Mouse (Mus musculus) hindbrain, embryonic 15.5 days (tissue): ENCODE measurements around the gene Srf. TPM values are rescaled to one million over a fixed set of nuclear protein-coding genes. Genes with fewer than 3 reads are reported as not detected.
A peak's percentile ranks its signal among the peaks of the same experiment; 100 is the strongest.

Experiments
- ATAC-seq: fragments of 200-750 bp; cut with Nextera tagmentation; 2 replicates; pipeline ENCODE4 v1.8.0; 2017; ENCODE audit warnings: low read depth, moderate number of reproducible peaks, moderate TSS enrichment; ENCODE audit not compliant: low FRiP score
- H3K27ac ChIP-seq: fragments of 300-500 bp; sonication (generic); replicated peaks from 2 replicates; pipeline ENCODE4 v1.5.1; 2015; ENCODE audit warnings: mild to moderate bottlenecking, inconsistent platforms
- H3K27me3 ChIP-seq: fragments of 300-500 bp; sonication (generic); 2 replicates; pipeline ENCODE4 v1.6.1; 2015; ENCODE audit warnings: control low read depth, inconsistent platforms
- H3K36me3 ChIP-seq: fragments of 300-500 bp; sonication (generic); 2 replicates; pipeline ENCODE4 v1.6.1; 2015; ENCODE audit warnings: control low read depth, inconsistent platforms
- H3K4me1 ChIP-seq: fragments of 300-500 bp; sonication (generic); replicated peaks from 2 replicates; pipeline ENCODE4 v1.6.1; 2015; ENCODE audit warnings: control low read depth, inconsistent platforms
- H3K4me2 ChIP-seq: fragments of 300-500 bp; sonication (generic); 2 replicates; pipeline ENCODE4 v1.6.1; 2015; ENCODE audit warnings: moderate library complexity, mild to moderate bottlenecking, inconsistent platforms
- H3K4me3 ChIP-seq: fragments of 300-500 bp; sonication (generic); 2 replicates; pipeline ENCODE4 v1.5.1; 2015; ENCODE audit warnings: mild to moderate bottlenecking, inconsistent platforms
- H3K9ac ChIP-seq: fragments of 300-500 bp; sonication (generic); 2 replicates; pipeline ENCODE4 v1.6.1; 2015; ENCODE audit warnings: inconsistent platforms
- H3K9me3 ChIP-seq: fragments of 300-500 bp; sonication (generic); 2 replicates; pipeline ENCODE4 v1.6.1; 2016; ENCODE audit warnings: control low read depth, inconsistent platforms
- WGBS: fragments of 180-500 bp; shearing (Covaris S2); methylation state at CpG from one replicate; pipeline ENCODE4 v1.1.7; 2015; 5-methylcytosine and 5-hydroxymethylcytosine counted together
- polyA plus RNA-seq: library from polyadenylated mRNA; unstranded; fragments of >200 nt; fragmentation: Nextera tagmentation; extraction: Ambion mirVana; gene quantifications from 2 replicates; pipeline ENCODE4 v1.2.1, GENCODE M21; 2015

Srf gene
- 2.7 and 4.5 TPM in 2 replicates for polyA plus RNA-seq

DNA sequence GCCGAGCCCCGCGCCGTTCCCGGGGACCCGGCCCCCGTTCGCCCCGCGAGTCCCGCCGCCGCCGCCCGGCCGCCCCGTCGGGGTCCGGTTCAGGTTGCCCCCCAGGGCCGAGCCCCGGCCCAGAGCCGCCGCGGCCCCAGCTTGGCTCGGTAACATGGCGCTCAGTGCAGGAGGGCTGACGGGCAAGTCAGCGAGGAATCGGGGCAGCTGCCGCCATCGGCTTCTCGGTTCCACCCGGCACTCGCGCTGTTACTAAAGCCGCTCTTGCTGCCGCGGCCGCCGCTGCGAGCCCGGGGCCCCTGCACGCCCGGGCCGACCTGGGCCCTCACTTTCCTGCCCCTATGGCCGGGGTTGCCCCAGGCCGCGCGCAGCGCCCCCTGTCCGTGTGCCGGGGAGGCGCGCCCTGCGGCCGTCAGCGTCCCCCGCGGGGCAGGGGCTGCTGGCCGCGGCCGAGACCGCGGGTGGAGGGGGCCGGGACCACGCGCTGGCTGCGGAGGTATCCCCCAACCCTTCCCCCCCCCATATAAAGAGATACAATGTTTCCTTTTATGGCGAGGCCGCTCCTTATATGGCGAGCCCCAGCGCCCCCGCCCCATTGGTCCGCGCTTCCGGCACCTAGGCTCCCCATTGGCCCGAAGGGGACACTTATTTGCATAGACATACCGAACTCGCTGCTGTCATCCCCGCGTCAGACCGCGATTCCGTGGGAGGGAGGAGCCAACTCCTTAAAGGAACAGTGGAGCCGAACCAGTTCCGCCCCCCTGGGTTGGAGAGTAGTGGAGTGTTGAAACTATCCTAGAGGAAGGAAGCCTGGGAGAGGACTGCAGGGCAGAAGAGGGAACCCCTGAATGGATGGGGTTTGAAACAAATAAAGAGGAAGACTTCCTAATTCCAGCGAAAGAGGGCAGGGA lies at the start of gene Srf:
Gene Srf (minus strand): TSS at position 503 of the 911 bp plus-strand sequence.
- under 1% methylated on average over 83 of the region's 87 CpGs for WGBS
- Histone ChIP-seq H3K9me3 (no peaks in the 10 kb centered on the region), H3K36me3 (peaks cover 13% of the 10 kb centered on the region), H3K4me2 (peak within 1 kb of the TSS; percentile 84), H3K27me3 (no peaks in the 10 kb centered on the region), H3K4me1 (peaks cover 40% of the 10 kb centered on the region), H3K4me3 (peak within 1 kb of the TSS; percentile 91), H3K9ac (peak within 1 kb of the TSS; percentile 96), H3K27ac (peak within 1 kb of the TSS; percentile 95)
- ATAC-seq: peak; percentile 96

DNA sequence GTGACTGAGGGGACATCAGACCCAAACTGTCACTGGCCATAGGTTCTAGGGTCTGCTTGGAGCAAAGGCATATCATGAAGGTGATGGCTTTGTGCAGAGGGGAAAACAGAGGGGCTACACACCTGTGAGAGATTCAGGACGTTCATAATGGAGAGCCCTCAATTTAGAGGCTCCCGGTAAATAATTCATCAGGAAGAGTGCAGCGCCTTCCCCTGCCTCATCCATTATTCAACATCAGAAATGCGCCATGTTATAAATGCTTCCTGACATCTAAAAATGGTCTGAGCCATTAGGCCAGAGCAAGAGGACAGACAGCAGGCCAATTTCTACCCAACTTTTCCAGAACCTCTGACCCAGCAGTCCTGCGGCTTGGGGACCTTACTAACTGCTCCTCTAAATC lies 49.2 kb upstream of the Srf start:
- ATAC-seq: no peak
- H3K9ac ChIP-seq: no peak overlapping the region

DNA sequence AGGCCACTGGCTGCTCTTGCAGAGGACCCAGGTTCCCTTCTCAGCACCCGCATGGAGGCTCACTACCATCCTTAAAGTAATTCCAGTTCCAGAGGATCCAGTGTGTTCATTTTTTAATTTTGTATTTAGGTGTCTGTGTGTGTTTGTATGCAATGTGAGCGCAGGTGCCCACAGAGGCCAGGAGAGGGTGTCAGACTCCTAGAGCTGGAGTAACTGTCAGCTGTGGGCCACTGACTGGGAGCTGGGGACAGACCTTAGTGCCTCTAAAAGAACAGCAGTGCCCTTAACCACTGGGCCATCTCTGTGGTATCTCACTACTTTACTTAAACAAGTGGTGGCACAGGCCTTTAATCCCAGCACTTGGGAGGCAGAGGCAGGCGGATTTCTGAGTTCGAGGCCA lies 47.3 kb upstream of the Srf start:
- Histone ChIP-seq H3K27me3 (no peaks in the 10 kb centered on the region), H3K4me3 (no peak overlapping the region), H3K36me3 (no peaks in the 10 kb centered on the region), H3K9ac (no peak overlapping the region), H3K27ac (no peak overlapping the region), H3K4me2 (no peak overlapping the region), H3K9me3 (no peaks in the 10 kb centered on the region), H3K4me1 (peaks cover 20% of the 10 kb centered on the region)
- no peak for ATAC-seq
- 98% methylated on average over 4 of the region's 4 CpGs for WGBS

More for the DNA sequence above, 49.2 kb upstream of the Srf start:
- Histone ChIP-seq H3K4me3 (no peak overlapping the region), H3K4me1 (peaks cover 25% of the 10 kb centered on the region), H3K27ac (no peak overlapping the region), H3K27me3 (no peaks in the 10 kb centered on the region), H3K9me3 (no peaks in the 10 kb centered on the region), H3K36me3 (no peaks in the 10 kb centered on the region), H3K4me2 (no peak overlapping the region)
- 37% methylated on average over 5 of the region's 5 CpGs for WGBS

DNA sequence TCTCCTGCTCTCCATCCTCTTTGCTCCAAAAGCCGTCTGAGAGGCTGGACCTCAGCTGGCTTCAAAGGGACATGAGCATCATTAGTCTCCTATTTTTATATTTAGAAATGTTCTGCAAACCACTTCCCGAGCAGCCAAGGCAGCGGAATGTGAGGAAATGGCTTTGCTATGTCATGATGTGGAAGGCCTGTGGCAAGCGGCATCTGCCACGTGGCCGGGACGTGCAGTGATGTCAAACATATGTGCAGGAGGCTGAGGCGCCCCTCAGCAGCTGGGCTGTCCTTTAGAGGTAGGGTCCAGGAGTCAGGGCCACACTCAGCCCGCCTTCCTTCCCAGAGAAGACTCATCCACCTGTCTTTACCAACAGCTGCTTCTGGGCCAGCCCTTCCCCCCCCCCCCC lies 46.2 kb upstream of the Srf start:
- Histone ChIP-seq H3K36me3 (no peaks in the 10 kb centered on the region), H3K9ac (no peak overlapping the region), H3K4me3 (no peak overlapping the region), H3K4me1 (peaks cover 14% of the 10 kb centered on the region), H3K4me2 (no peak overlapping the region), H3K9me3 (no peaks in the 10 kb centered on the region), H3K27me3 (no peaks in the 10 kb centered on the region), H3K27ac (no peak overlapping the region)
- 87% methylated on average over 9 of the region's 9 CpGs for WGBS
- ATAC-seq: no peak

DNA sequence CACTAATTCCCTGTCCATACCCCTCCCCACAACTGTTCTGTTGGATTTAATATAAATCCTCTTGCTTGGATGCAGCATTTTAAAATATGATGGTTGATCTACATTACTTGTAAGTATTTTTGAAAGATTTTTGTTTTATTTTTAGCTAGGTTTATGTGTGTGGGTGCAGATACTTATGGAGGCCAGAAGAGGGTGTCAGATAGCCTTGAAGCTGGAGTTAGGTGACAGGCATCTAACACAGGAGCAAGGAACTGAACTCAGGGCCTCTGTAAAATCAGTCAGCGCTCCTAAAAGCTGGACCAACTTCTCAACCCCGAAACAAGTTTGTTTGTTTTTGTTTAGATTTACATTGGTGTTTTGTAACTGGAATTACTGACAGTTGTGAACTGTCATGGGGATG lies 44.6 kb upstream of the Srf start:
- no peak for ATAC-seq
- no peak overlapping the region for H3K9ac ChIP-seq
- no peaks in the 10 kb centered on the region for H3K27me3 ChIP-seq
- no peak overlapping the region for H3K4me2 ChIP-seq
- no peak overlapping the region for H3K4me3 ChIP-seq
- peaks cover 8% of the 10 kb centered on the region for H3K4me1 ChIP-seq
- no peak overlapping the region for H3K27ac ChIP-seq
- no peaks in the 10 kb centered on the region for H3K36me3 ChIP-seq
- H3K9me3 ChIP-seq: no peaks in the 10 kb centered on the region
- WGBS: 93% methylated on average over 2 of the region's 2 CpGs

DNA sequence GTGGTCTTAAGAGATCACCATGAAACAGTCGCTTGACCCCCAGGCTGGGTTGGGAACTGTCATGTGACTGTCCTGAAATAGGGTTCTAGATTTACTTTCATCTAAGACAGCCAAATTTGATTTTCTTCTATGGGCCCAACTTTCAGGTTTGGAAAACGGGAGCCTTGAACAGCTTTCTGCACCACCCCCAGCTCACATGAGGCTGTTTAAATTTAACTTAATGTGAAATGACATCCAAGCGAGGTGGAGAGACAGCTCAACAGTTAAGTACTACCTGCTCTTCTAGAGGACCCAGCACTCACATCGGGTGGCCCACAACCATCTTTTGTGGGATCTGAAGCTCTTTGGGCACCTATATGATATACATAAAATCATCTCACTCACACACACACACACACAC lies 43.0 kb upstream of the Srf start:
- H3K4me2 ChIP-seq: no peak overlapping the region
- H3K27me3 ChIP-seq: no peaks in the 10 kb centered on the region
- no peak overlapping the region for H3K9ac ChIP-seq
- H3K4me3 ChIP-seq: no peak overlapping the region
- no peak for ATAC-seq
- 0 out of 2 replicates have a peak, but pooled peaks cover 5% of the 10 kb centered on the region for H3K4me1 ChIP-seq
- H3K36me3 ChIP-seq: no peaks in the 10 kb centered on the region
- no peak overlapping the region for H3K27ac ChIP-seq
- H3K9me3 ChIP-seq: no peaks in the 10 kb centered on the region
- 87% methylated on average over 4 of the region's 4 CpGs for WGBS

DNA sequence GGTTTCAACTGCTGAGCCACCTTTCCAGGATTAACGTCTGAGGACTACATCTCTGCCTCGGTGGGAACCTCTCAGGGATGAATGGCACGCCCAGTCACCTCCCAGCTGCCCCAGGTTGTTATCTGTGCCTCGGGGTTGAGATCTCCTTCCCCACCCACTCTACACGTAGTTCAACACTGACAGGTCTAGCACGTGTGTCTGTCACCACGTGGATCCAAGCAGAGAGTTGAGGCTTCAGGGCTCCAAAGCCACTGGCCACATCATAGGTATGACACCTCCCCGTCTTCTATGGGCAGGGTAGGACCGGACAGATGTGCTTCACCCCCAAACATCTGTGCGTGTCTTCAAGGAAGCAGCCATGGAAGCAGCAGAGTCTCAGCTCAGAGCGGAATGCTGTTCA lies 42.0 kb upstream of the Srf start:
- Histone ChIP-seq H3K27me3 (no peaks in the 10 kb centered on the region), H3K9me3 (no peaks in the 10 kb centered on the region), H3K4me3 (no peak overlapping the region), H3K9ac (no peak overlapping the region), H3K4me2 (no peak overlapping the region), H3K4me1 (0 out of 2 replicates have a peak, but pooled peaks cover 5% of the 10 kb centered on the region), H3K27ac (no peak overlapping the region), H3K36me3 (no peaks in the 10 kb centered on the region)
- ATAC-seq: no peak
- 95% methylated on average over 11 of the region's 11 CpGs for WGBS

DNA sequence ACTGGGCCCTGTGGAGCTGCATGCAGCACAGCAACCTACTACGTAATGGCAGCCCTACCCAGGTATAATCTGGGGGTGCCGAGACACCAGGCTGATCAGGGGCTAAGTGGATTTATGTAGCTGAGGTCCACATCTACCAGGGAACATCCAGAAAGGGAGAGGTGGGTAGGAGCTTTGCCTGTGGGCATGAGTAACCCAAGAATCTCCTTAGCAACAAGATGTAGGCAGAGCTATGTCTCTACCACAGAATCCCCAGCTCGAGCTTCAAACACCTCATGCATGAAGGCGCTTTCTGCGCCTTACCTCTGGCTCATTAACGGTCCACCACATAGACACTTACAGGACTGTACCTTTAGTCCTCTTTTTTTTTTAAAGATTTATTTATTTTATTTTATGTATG lies 39.4 kb upstream of the Srf start:
- Histone ChIP-seq H3K27me3 (no peaks in the 10 kb centered on the region), H3K4me1 (0 out of 2 replicates have a peak, but pooled peaks cover 10% of the 10 kb centered on the region), H3K9ac (no peak overlapping the region), H3K36me3 (no peaks in the 10 kb centered on the region), H3K4me3 (no peak overlapping the region), H3K9me3 (no peaks in the 10 kb centered on the region), H3K27ac (0 out of 2 replicates have a peak overlapping the region, but pooled peaks have one; percentile 15), H3K4me2 (no peak overlapping the region)
- 85% methylated on average over 6 of the region's 6 CpGs for whole genome bisulfite sequencing
- no peak for ATAC-seq

DNA sequence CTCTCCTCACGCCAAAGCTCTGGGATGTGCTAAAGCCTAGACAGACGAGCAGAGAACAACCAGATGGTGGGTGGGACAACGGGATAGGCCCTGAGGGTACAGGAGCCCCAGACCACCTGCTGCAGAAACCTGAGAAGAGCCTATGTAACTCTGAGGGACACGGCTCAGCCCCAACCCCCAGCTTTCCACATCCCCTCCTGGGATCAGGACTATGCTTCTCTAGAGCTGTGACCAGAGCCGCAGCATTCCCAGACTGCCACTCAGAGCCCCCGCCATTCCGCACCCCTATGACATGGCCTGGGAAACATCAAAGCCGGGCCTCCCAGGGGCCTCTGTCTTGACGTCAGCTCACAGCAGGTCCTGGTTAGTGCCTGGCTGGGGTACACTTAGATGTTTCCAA lies 38.6 kb upstream of the Srf start:
- Histone ChIP-seq H3K27me3 (no peaks in the 10 kb centered on the region), H3K4me3 (no peak overlapping the region), H3K9me3 (no peaks in the 10 kb centered on the region), H3K4me2 (no peak overlapping the region), H3K4me1 (0 out of 2 replicates have a peak, but pooled peaks cover 10% of the 10 kb centered on the region), H3K27ac (no peak overlapping the region), H3K9ac (no peak overlapping the region), H3K36me3 (0 out of 2 replicates have a peak, but pooled peaks cover 4% of the 10 kb centered on the region)
- no peak for ATAC-seq
- WGBS: 55% methylated on average over 9 of the region's 9 CpGs

DNA sequence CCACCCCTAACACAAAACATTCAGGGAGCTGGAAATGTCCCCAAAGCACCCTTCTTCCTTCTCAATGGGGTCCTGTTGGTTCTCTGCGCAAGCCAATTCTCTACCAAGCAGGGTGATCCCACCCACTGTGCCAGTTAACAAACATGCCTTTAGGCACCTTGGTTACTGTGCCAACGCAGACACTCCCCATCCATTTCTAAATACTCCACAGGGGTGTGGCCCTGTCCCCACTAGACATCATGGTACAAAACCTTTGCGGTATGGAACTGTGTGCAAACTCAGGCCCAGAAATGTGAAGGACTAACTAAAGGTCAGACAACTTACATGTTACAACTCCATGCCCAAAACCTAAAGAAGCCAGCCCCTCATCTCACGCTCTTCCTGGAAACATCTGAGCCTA lies 37.1 kb upstream of the Srf start:
- Histone ChIP-seq H3K27me3 (no peaks in the 10 kb centered on the region), H3K4me3 (no peak overlapping the region), H3K27ac (no peak overlapping the region), H3K4me1 (0 out of 2 replicates have a peak, but pooled peaks cover 10% of the 10 kb centered on the region), H3K36me3 (peaks cover 15% of the 10 kb centered on the region; the same call in 1 of the 2 replicates), H3K9me3 (no peaks in the 10 kb centered on the region), H3K9ac (no peak overlapping the region), H3K4me2 (no peak overlapping the region)
- WGBS: 81% methylated on average over 4 of the region's 4 CpGs
- no peak for ATAC-seq

DNA sequence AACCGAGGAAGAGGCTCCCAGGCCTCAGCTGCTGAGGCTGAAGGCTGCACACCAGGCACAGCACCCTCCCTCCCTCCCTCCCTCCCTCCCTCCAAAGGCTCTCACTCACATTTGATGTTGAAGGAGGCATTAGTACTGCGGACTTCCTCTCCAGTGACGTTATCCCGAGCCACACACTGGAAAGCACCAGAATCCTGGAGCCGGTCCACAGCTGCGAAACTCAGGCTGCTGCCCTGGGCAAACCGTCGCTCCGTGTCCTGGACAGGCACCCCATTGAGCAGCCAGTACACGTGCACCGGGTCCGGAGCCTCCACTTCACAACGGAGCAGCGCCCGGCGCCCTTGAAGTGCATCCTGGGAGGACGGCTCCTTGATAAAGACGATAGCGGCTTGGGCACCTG lies 35.4 kb upstream of the Srf start:
- no peak for ATAC-seq
- Histone ChIP-seq H3K27me3 (no peaks in the 10 kb centered on the region), H3K27ac (no peak overlapping the region), H3K4me3 (no peak overlapping the region), H3K36me3 (peaks cover 23% of the 10 kb centered on the region), H3K9me3 (no peaks in the 10 kb centered on the region), H3K4me1 (0 out of 2 replicates have a peak, but pooled peaks cover 10% of the 10 kb centered on the region), H3K4me2 (no peak overlapping the region), H3K9ac (no peak overlapping the region)
- 75% methylated on average over 19 of the region's 19 CpGs for WGBS

DNA sequence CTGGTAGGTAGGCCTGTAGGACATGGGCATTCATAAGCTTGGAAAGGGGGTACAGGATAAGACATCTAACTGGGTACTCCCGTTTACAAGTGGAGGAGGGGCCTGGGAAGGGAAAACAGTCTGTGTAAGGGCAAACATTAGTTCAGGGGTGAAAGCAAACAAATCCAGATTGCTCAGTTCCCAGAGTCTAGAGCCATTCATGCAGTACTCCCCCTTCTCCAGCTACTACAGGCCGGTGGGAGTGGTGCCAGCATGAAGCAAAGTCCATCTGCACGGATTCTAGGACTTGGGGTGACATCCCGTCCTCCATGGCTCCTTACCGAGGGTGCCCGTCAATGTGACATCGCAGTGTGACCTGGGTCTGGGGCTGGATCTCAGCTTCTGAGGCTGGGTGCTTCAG lies 34.5 kb upstream of the Srf start:
- Histone ChIP-seq H3K9me3 (no peaks in the 10 kb centered on the region), H3K36me3 (peaks cover 30% of the 10 kb centered on the region), H3K27ac (no peak overlapping the region), H3K9ac (no peak overlapping the region), H3K4me3 (no peak overlapping the region), H3K27me3 (no peaks in the 10 kb centered on the region), H3K4me2 (no peak overlapping the region), H3K4me1 (0 out of 2 replicates have a peak, but pooled peaks cover 9% of the 10 kb centered on the region)
- 87% methylated on average over 7 of the region's 7 CpGs for WGBS
- no peak for ATAC-seq
